Mouse (Mus musculus): ENCODE results near the gene Zfp354a. TPM values are rescaled to one million over a fixed set of nuclear protein-coding genes. Genes with fewer than 3 reads are reported as not detected.

Zfp354a gene
- polyA plus RNA-seq (2017; shearing (Covaris generic)): not detected

DNA sequence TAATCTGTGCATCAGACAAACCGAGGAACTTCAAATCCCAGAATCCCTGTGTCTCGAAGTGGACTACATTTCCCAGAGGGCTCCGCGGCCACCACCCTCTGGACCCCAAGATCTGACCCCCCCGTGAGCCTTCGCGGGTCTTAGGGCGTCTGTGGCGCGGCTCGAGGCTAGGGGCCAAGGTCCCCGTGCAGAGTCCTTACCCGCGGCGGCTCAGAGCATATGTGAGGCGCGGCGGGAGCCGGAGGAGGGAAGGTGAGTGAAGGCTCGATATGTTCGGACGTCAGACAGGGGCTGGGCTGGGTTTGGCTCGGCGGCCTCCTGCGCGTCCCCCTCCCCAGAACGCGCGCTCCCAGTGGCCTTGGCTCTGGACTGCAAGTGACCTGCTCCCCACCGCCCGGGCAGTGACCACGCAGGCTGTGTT, at the start of gene Zfp354a:
Gene Zfp354a (plus strand): TSS at position 107 of the 421 bp plus-strand sequence.

GRCm38 (mm10) chr11:51013936-51014335, 45.1 kb upstream of the Zfp354a start, which contains the start of gene Olfr54:
Gene Olfr54, plus strand, starts transcription at chr11:51014236.

DNA sequence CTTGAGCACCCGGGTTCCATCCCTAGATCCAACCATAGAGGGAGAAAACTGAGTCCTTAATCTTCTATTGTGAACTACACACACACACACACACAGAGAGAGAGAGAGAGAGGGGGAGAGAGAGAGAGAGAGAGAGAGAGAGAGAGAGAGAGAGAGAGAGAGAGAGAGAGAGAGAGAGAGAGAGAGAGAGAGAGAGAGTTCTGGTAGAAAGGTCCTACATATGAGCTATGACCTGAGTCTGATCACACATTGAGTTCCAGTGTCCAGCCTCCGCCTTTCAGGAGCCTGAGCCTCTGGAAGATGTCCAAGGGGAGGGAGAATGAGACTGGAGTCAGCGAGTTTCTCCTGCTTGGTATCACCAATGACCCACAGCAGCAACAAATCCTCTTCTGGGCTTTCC, 11.2 kb upstream of the Zfp354a start, which contains the start of gene Olfr1375:
Gene Olfr1375 (plus strand): TSS at position 301 of the 400 bp plus-strand sequence.

Other genes starting within 250 kb of the Zfp354a start
- gene Zfp354c, start 231.5 kb upstream of the Zfp354a start, polyA plus RNA-seq (2017; shearing (Covaris generic)): 6.9 TPM
- gene Zfp879, start 217.7 kb upstream of the Zfp354a start, polyA plus RNA-seq (2017; shearing (Covaris generic)): 0.15 TPM
- gene Grm6, start 208.6 kb upstream of the Zfp354a start, polyA plus RNA-seq (2017; shearing (Covaris generic)): 0.68 TPM
- gene Zfp454, start 171.6 kb upstream of the Zfp354a start, polyA plus RNA-seq (2017; shearing (Covaris generic)): not detected
- 1.1 TPM for gene Zfp2, start 143.1 kb upstream of the Zfp354a start, polyA plus RNA-seq (2017; shearing (Covaris generic))
- not detected for gene Zfp354b, start 127.6 kb upstream of the Zfp354a start, polyA plus RNA-seq (2017; shearing (Covaris generic))
- not detected for gene 4933414I15Rik, start 115.5 kb upstream of the Zfp354a start, polyA plus RNA-seq (2017; shearing (Covaris generic))
- not detected for gene Prop1, start 105.5 kb upstream of the Zfp354a start, polyA plus RNA-seq (2017; shearing (Covaris generic))
- not detected for gene Olfr1378, start 92.7 kb upstream of the Zfp354a start, polyA plus RNA-seq (2017; shearing (Covaris generic))
- not detected for gene Olfr1377, start 77.3 kb upstream of the Zfp354a start, polyA plus RNA-seq (2017; shearing (Covaris generic))
- gene Olfr51, start 55.7 kb upstream of the Zfp354a start, polyA plus RNA-seq (2017; shearing (Covaris generic)): not detected
- not detected for gene Olfr54, start 45.0 kb upstream of the Zfp354a start, polyA plus RNA-seq (2017; shearing (Covaris generic))
- gene Olfr1375, start 11.1 kb upstream of the Zfp354a start, polyA plus RNA-seq (2017; shearing (Covaris generic)): not detected
- gene Gm12569, start 161.2 kb downstream of the Zfp354a start, polyA plus RNA-seq (2017; shearing (Covaris generic)): not detected
- gene Clk4, start 202.5 kb downstream of the Zfp354a start, polyA plus RNA-seq (2017; shearing (Covaris generic)): 312 TPM
- not detected for gene BC049762, start 203.8 kb downstream of the Zfp354a start, polyA plus RNA-seq (2017; shearing (Covaris generic))
- not detected for gene Col23a1, start 230.7 kb downstream of the Zfp354a start, polyA plus RNA-seq (2017; shearing (Covaris generic))

All from naive thymus-derived CD4-positive, alpha-beta T cell, adult 5 months (primary cell).